Mouse (Mus musculus) kidney, adult 8-10 months (tissue): ENCODE data around the gene Gm4871.
"Not testable (repeated sequence)": the region's sequence is repeated elsewhere in the genome, so short reads cannot be mapped to it uniquely, and the experiment has no call there.

Experiments
- DNase-seq, 2 experiments: peaks; one replicate each; pipeline ENCODE4 v3.0.0; 2022

The Gm4871 gene

DNA sequence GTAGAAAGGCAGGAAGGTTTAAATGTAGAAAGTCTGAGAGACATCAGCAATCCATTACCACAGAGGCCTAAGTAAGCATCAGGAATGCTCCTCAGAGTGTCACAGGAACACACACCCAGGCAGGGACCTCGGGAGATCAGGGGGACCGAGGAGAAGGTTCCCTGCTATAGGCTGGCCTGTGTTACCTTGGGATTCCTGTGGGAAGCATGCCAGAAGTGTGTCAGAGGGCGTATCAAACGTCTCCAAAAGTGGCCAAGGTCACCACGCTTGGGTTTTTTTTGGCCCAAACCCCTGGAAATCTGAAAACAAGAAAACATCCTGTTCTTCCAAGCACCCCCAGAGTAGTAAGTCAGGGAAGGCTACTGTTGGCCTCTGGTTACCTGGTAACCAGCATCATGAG lies at the start of gene Gm4871:
Gm4871 (minus strand) TSS at position 364 of the 400 bp plus-strand sequence.
- not testable (repeated sequence) for DNase-seq

DNA sequence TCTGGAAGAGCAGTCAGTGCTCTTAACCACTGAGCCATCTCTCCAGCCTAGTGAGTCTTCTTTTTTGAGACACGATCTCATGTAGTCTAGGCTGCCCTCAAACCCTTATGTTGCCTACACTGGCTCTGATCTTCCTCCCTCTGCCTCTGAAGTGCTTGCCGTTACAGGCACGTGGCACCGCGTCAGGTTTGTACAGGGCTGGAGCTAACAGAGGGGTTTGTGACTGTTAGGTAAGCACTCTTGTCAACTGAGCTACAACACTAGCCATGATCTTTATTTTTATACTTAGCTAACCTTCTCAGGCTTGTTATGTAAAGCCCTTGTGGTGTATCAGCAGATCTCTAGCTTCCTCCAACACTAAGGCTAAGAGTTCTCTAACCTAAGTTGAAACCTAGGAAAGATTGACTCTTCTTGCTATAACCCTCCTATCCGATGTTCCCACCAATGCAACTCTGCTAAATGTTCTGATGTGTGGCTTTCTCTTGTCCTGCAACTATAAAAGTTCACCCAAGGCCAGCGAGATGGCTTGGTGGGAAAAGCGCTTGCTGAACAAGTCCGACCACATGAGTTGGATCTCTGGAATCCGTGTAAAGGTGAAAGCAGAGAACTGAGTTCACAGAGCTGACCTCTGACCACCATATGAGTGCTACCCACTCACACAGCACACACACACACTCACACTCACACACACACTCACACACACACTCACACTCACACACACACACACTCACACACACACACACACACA lies 49.5 kb upstream of the Gm4871 start:
- no peak for DNase-seq

DNA sequence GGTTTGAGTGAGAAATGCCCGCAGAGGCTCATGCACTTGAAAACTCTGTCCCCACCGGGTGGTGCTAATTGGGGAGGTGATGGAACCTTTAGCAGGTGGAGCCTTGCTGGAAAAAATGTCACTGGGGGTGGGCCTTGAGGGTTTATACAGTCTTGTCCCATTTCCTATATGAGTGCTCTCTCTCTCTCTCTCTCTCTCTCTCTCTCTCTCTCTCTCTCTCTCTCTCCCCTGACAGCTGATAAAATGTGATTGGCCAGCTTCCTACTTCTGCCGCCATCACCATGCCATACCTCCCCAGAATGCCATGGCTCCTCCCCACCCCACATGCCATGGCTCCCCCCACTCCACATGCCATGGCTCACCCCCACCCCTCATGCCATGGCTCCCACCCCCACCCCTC lies 42.5 kb upstream of the Gm4871 start:
- no peak for DNase-seq

DNA sequence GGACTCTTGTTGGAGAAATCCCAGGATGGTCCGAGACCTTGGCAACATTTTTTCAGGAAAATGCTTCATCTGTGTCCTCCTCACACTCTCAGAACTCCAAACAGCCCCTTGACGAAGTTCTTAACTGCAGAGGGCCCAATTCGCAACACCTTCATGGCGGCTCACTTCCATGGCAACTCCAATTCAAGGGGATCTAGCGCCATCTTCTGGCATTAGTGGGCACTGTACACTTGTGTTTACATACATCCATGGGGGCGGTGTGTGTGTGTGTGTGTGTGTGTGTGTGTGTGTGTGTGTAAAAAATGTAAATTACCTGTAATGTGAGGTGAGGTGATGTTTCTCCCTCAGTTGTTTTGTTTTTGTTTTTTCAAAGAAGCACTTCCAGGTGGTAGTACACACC lies 38.8 kb upstream of the Gm4871 start:
- no peak for DNase-seq

DNA sequence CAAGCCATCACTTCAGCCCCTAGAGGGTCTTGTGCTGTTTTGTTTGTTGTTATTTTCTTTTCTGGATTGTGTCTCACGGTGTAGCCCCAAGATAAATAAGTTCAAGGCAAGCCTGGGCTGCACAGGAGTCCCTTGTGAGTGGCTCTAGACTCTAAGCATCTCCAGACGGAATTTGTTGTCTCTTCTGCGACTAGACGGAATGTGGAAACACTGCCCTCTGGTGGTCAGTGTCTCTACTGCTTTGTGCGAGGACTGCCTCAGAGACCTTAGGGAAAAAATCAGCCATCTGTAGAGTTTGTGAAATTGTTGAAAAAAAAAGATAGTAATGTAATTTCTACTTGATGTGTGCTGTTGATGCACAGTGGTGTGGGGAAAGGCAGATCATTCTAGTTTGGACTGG lies 37.2 kb upstream of the Gm4871 start:
- peak; percentile 34 to 67 for DNase-seq

DNA sequence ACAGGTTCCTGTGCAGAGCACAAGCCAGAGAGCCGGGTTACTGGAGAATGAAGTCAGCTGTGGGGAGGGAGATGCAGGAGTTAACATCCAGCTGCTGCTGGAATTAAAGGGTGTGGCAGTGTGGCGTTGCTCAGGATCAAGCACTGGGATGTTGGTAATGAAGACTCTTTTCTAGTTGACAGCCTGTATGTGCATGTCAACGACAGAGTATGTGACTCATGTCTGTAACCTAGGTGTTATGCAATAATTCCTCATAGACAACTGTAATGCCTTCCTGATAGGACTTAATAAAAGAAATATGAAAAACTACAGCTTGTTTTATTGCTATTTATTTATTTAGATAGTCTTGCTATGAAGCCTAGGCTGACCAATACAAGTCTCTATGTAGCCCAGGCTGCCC lies 36.3 kb upstream of the Gm4871 start:
- no peak for DNase-seq

DNA sequence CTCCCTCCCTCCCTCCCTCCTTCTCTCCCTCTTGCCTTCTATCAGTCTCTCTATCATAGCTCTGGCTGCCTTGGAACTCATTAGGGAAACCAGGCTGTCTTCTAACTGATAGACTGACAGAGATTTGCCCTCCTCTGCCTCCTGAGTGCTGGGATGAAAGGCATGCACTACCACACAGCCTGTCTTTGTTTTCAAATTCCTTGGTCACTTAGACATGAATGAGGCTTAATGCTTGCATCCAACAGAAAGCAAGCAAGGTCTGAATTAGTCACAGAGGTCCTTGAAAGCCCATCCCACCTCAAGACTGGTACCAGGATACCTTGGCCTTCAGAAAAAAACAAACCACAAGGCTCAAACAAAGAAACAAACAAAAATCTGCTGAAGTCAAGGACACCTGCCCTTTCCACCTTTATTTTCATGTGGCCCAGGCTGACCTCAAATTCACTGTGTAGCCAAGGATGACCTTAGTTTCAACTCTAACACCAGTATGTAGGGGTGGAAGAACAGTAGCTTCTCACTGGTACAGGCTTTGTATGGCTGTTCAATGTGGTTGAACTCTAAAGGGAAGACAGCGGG lies 32.3 kb upstream of the Gm4871 start:
- DNase-seq, result no peak

DNA sequence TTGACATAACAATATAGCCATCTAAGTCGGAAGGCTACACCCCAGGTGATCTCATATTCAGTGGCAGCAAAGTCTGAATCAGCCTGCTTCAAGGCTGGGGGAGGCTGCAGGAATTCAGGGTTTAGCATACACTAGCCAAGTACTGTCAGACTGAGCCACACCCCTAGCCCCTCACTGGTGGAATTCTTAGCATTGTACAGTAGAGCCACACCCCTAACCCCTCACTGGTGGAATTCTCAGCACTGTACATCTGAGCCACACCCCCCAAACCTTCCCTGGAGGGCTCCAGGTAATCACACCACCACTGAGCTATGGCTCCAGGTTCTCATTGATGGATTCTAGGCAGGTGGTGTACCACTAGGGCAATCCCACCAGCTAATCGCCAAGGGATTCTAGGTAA lies 27.0 kb upstream of the Gm4871 start:
- DNase-seq, result no peak

DNA sequence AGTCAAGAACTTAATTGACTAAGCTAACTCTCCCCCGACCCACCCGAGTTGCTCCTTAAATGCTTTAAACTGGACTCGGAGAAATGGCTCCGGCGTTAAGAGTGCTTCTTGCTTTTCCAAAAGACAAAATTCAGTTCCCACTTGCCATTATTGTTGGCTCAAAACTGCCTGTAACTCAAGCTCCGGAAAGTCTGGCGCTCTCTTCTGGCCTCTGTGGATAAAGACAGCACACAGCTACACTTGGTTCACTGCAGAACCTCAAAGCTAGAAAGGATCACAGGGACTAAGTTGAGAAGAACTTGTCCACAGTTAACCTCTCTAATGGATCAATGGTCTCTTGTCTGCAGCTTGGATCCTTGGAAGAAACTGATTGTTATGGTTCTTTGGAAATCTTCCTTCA lies 26.2 kb upstream of the Gm4871 start:
- no peak for DNase-seq

DNA sequence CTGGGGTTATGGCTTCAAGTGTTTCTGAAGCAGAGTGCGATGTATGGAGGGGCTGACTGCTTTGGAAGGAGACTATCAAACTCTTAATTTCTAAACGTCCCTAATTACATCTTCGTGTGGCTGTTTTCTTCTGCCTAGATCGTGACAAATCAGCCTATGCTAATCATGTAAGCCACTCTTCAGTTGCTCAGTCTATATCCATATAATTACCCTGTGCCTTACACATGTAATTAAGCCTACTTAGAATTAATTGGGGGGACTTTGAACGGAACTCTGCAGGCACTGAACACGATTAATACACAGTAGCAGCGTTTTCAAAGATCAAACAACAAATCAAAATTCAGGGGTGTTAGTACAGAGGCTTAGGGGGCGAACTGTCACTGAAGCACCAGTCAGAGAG lies 25.4 kb upstream of the Gm4871 start:
- no peak for DNase-seq

DNA sequence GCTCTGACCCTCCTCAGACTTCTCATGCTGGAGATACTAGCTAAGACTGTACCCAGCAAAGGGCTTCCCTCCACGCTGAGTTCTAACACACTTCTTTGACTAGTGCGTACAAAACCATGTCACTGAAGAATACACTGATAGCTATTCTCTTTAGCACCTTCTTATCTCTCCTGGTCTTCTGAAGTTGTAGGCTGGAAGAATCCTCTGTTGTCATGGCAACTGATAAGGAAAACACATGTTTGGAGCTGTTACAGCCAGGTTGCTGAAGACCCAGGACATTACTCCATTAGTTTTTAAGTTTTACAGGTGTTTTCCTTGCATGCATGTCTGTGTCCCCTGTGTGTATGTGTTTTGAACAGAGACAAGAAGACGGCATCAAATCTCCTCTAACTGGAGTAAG lies 21.6 kb upstream of the Gm4871 start:
- DNase-seq, result not testable (repeated sequence)

DNA sequence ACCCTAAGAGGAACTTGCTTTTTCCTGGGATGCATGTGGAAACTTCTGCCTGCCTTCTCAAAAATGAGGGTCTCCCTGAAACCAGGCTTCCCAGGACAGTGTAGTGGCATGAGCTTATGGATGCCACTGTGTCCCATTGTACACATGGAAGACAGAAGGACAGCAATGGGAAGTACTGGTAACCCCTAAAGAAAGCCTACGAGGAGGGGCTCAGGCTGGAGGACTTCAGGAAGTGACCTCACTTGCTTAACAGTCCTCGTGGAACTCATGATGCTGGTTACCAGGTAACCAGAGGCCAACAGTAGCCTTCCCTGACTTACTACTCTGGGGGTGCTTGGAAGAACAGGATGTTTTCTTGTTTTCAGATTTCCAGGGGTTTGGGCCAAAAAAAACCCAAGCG lies 10.1 kb upstream of the Gm4871 start, which contains the start of gene 1700018F24Rik:
1700018F24Rik (plus strand) TSS at position 301 of the 400 bp plus-strand sequence.
- DNase-seq, result not testable (repeated sequence)

DNA sequence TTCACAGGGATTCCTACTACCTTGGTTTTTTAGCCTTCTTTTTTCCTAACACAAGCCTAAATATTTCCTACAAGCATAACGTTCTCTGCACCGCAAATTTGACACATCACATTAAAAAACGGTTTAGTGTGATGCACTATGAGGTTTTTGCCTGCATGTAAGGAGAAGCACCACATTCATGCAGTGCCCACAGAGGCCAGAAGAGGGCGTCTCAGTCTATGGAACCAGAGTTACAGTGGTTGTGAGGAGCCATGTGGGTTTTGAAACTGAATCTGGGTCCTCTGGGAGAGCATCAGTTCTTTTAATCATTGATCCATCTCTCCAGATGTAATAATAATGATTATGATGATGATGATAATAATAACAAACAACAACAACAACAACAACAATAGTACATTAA lies 9.1 kb upstream of the Gm4871 start:
- DNase-seq, result no peak

DNA sequence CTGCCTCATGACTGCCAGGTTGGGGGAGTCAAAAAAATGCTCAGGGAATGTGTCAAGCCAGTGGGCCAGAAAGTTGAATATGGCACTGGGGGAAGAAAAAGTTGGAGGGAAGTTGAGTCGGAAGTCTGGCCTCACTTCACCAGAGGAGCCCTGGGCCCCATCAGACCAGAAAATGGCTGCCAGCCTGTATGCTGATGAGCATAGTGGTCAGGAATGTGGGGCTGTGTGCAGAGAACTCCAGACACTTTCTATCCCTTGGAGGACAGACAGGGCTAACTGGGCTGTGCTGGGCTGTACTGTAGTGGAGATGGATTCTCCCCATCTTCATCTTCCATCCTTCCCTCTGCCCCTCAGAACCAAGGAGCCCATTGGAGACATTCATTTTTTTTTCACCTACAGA lies 2.1 kb downstream of the Gm4871 start:
- not testable (repeated sequence) for DNase-seq

DNA sequence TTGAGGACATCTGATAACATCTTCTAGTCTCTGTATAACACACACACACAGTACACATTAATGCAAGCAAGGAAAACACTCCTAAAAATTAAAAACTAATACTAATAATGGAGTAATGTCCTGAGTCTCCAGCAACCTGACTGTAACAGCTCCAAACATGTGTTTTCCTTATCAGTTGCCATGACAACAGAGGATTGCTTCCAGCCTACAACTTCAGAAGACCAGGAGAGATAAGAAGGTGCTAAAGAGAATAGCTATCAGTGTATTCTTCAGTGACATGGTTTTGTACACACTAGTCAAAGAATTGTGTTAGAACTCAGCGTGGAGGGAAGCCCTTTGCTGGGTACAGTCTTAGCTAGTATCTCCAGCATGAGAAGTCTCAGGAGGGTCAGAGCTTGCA lies 11.8 kb downstream of the Gm4871 start:
- DNase-seq, result not testable (repeated sequence)

DNA sequence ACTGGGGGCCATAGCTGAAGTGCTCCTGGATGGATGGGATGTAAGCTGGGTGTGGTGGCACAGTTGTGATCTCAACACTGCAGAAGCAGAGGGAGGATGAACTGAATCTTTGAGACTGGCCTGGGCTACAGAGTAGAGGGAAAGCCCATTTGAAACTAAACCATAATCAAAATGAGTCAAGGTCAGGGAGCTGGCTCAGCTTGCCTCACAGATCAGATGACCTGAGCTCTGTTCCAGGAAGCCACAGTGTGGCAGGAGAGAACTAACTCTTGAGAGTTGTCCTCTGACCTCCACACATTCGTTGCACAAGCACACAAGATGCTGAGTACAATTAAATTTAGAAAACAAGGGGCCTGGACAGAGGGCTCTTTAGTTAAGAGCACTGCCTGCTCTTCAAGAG lies 12.3 kb downstream of the Gm4871 start:
- not testable (repeated sequence) for DNase-seq

DNA sequence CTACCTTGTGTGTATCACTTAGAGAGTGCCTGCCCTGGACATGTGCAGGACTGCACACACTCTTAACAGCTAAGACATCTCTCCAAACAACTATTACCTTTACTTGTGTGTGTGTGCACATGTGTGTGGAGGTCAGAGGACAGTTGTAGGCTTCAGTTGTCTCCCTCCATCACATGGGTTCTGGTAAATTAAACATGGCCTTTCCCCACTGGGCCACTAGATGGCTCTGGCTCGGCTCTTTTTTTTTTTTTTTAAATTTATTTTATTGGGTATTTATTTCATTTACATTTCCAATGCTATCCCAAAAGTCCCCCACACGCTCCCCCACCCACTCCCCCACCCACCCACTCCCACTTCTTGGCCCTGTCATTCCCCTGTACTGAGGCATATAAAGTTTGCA lies 15.8 kb downstream of the Gm4871 start:
- DNase-seq, result not testable (repeated sequence)

DNA sequence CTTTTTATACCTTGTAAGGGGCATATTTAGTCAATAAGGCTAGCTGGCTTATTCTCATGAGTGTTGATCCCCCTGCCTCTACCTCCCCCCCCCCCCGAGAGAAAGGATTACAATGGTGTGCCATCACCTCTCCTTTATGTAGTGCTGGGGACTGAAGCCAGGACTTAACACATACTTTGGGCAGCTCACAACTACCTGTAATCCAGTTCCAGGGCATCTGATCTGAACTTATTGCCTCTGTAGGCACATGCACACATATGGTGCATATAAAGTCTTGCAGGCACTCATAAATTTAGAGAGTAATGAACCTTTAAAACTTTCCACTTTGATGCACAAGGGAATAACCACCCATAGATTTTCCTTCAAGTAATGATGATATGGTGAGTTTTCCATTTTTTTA lies 18.3 kb downstream of the Gm4871 start:
- no peak for DNase-seq

DNA sequence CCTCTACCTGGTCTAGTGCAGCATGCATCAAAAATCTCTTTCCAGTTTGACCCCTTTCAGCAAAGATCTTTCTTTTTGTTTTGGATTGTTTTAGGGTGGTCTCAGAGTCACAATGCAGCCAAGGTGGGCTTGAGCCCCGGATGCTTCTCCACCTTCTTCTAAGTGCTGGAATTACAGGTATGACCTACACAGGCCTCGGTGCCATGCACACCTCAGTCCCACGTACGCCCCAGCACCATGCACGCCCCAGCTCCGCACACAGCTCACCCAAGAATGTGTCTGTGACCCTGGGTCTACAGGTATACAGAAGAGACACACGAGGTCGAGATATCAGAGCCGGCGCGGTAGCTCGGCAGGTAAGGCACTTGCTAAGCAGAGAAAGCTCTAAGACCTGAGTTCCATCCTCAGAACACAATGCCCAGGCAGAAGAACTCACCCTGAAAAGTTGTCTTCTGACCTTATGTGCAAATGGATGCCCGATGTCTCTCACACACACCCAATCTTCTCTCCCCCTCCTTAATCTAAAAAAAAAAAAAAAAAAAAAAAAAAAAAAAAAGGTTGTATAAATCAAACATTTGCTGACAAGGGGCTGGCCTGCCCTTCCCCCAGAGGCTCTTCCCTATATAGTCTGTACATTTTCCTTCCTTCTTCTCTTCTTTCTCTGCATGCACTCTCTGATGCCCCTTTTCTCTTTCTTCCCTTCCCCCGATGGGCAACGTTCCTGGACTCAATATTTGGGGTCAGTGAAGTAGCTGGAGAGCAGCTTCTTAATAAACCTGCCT lies 23.5 kb downstream of the Gm4871 start:
- DNase-seq, result no peak

DNA sequence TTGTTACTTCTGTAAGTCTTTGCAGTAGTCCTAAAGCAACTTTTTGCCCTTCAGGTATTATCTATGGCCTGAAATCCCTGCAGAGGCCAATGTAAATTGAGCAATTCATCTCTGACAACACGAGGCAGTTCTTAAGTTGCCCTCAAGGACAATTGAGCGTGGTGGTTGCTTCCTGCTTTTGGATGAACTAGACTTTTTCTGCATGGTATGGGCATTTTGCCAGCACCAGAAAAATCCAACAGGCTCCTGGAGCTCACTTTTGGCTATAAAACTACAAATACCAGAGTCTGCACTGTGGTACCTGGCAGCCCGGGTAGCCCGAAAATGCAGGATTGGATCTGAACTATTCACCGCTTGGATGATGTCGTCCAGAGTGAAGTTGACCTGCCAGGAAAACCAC lies 27.0 kb downstream of the Gm4871 start:
- no peak for DNase-seq

DNA sequence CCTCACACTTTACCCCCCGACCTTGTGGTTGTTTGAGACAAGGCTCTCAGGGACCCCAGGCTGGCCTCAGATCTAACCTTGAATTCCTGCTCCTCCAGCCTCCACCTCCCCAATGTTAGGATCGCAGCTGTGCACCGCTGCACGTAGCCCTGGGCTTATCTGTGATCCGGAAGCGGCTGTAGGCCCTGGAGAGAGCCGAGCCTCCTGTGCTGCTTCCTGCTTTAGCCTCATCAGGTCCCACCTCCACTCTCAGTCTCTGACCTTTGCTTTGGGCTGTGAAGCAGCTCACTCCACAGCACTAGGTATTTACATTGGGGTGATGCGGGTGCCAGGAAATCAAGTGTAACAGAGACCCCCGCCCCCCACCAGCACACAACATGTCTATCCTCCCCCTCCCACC lies 28.1 kb downstream of the Gm4871 start:
- DNase-seq, result no peak

DNA sequence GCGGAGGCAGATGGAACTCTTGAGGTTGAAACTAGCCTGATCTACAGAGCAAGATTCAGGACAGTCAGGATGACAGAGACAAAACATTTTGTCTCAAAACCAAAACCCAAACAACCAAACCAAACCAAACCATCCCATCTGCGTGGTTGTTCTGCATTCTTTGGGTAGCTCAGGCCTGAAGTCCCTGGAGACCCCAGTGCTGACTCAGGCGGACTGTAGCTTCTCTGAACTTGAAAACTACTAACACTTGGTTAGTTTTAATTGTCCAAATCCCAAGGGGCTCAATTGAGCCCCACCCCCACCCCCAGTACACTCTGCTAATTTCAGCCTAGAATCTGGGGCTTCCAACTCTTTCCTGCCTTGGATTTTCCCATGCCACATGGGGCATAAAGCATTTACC lies 29.2 kb downstream of the Gm4871 start:
- DNase-seq, result no peak

DNA sequence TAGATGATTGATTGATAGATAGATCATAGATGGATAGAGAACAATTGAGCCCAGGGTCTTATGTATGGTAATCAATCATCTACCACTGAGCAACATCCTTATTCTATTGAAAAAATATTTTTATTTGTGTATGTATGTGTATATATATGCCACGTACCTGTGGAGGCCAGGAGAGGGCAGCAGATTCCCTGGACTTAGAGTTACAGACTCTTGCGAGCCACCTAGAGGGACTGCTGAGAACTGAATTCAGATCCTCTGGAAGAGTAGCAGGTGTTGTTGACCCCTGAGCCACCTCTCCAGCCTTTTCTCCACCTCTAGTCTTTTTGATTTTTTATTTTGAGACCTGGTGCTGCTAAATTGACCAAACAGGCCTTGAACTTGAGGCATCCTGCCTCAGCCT lies 34.1 kb downstream of the Gm4871 start:
- DNase-seq, result no peak

DNA sequence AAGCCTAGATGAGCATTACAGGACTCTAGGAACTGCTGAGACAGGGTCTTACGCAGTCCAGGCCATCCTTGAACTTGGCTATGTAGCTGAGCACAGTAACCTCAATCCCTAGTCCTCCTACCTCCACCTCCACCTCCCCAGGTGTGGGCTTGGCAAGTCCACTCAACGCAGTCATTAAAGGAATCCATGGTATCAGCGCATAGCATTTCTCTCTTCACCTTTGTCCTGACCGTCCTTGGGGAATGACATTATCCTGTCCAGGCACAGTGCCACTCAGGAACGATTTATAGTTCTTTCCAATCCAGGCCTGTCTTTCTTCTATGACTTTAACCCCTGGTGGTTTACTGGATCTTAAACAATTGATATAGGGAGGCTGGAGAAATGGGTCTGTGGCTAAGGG lies 42.1 kb downstream of the Gm4871 start:
- no peak for DNase-seq
